Mouse (Mus musculus) R1 (cell line): ENCODE measurements around the gene Large2.

Experiments used
- DNase-seq: peaks from one replicate; pipeline ENCODE4 v3.0.0-alpha.2; 2018; ENCODE audit warnings: low read depth, low spot score

The Large2 gene

GRCm38 (mm10) chr2:92371971-92372690 lies 2.5 kb downstream of the Large2 start:
- DNase-seq = peak; percentile 95

- peak; percentile 95 for DNase-seq
Measured at GRCm38 (mm10) chr2:92370821-92371805, 3.6 kb downstream of the Large2 start.

GRCm38 (mm10) chr2:92370375-92370774 lies 4.3 kb downstream of the Large2 start:
- DNase-seq = no peak

GRCm38 (mm10) chr2:92367383-92368029 lies 7.2 kb downstream of the Large2 start:
- DNase-seq = no peak

GRCm38 (mm10) chr2:92365568-92365967 lies 9.1 kb downstream of the Large2 start:
- DNase-seq = no peak

- DNase-seq = no peak
Measured at GRCm38 (mm10) chr2:92364086-92364485, 10.6 kb downstream of the Large2 start.

GRCm38 (mm10) chr2:92362571-92363228 lies 12.0 kb downstream of the Large2 start:
- DNase-seq = no peak

- DNase-seq = no peak
Measured at GRCm38 (mm10) chr2:92361795-92362194, 12.9 kb downstream of the Large2 start.

- peak; percentile 42 for DNase-seq
Measured at GRCm38 (mm10) chr2:92360893-92361292, 13.8 kb downstream of the Large2 start.

- no peak for DNase-seq
Measured at GRCm38 (mm10) chr2:92360186-92360823, 14.4 kb downstream of the Large2 start.

GRCm38 (mm10) chr2:92359301-92359700 lies 15.4 kb downstream of the Large2 start:
- no peak for DNase-seq

- no peak for DNase-seq
Measured at GRCm38 (mm10) chr2:92354224-92354623, 20.4 kb downstream of the Large2 start.

- no peak for DNase-seq
Measured at GRCm38 (mm10) chr2:92353402-92353801, 21.3 kb downstream of the Large2 start.

GRCm38 (mm10) chr2:92350686-92351085 lies 24.0 kb downstream of the Large2 start:
- DNase-seq = no peak

GRCm38 (mm10) chr2:92349589-92350425 lies 24.9 kb downstream of the Large2 start:
- no peak for DNase-seq

- DNase-seq = no peak
Measured at GRCm38 (mm10) chr2:92347191-92347590, 27.5 kb downstream of the Large2 start.

- no peak for DNase-seq
Measured at GRCm38 (mm10) chr2:92342418-92342817, 32.3 kb downstream of the Large2 start.

GRCm38 (mm10) chr2:92331871-92332270 lies 42.8 kb downstream of the Large2 start:
- DNase-seq = no peak

- peak; percentile 75 for DNase-seq
Measured at GRCm38 (mm10) chr2:92331410-92331809, 43.3 kb downstream of the Large2 start.

GRCm38 (mm10) chr2:92330840-92331239 lies 43.8 kb downstream of the Large2 start:
- DNase-seq = peak; percentile 84
